Comparison of ENCODE assay signal across 15 mouse cellular contexts in the genomic region with DNA sequence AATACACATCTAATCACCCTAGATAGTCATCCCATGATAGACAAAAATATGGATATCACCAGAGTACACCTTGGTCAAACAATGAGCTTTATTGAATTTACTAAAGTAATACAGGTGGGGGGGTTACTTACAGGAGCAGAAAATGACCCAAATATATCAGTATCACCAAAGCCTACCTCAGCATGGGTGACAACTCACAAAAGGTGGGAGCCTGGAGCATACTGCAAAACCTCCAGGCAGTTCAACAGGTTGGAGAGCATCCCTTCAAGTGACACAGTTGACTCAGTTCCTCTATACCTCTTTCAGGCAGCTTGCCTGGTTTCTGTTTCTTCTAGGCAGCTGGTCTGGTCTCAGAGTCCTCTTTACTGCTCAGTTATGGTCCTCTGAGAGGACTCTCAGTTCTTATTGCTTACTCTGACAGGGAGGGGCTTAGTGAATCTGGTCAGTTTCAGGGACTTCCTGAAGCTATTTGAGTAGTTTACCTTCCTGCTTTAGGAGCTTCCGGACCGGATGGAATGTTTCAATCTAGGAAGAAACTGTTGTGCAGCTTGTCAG.
"Had no signal": no experiment of that assay in that cellular context is flagged by ENCODE, and none has a peak within 500 bp of the region (broad histone marks: within the 10 kb centered on the region; RNA-seq: fewer than 3 reads in every experiment).

No protein-coding gene starts in this region.

- DNase-seq: kidney, postnatal 25 days; lung, adult 2 months; lung, postnatal 36 days; midbrain, embryonic 14.5 days; retina, postnatal 1 day; right cerebral cortex, postnatal 14 days; thymus, adult 18-20 months; thymus, postnatal 36 days had no signal

- H3K9me3 ChIP-seq: kidney, embryonic 15.5 days; limb, embryonic 10.5 days; liver, embryonic 15.5 days; neural tube, embryonic 12.5 days had no signal

- H3K27me3 ChIP-seq: kidney, embryonic 15.5 days; liver, embryonic 15.5 days had no signal

- H3K4me1 ChIP-seq: liver, embryonic 15.5 days; neural tube, embryonic 12.5 days had no signal

- ATAC-seq: lung, postnatal 0 days had no signal

- H3K27ac ChIP-seq: kidney, embryonic 15.5 days; left cerebral cortex, adult 2 months; limb, embryonic 10.5 days; liver, embryonic 15.5 days; neural tube, embryonic 12.5 days had no signal

- H3K4me3 ChIP-seq: kidney, embryonic 15.5 days; left cerebral cortex, adult 2 months; limb, embryonic 10.5 days; liver, embryonic 15.5 days; myocyte; neural tube, embryonic 12.5 days had no signal

- H3K36me3 ChIP-seq: kidney, embryonic 15.5 days; limb, embryonic 10.5 days; liver, embryonic 15.5 days; neural tube, embryonic 12.5 days had no signal
